Mouse (Mus musculus) hindbrain, embryonic 10.5 days (tissue): ENCODE measurements around the gene Bbs12. TPM values are rescaled to one million over a fixed set of nuclear protein-coding genes. Genes with fewer than 3 reads are reported as not detected.
A peak's percentile ranks its signal among the peaks of the same experiment; 100 is the strongest.

Source experiments
- DNase-seq: peaks from one replicate; pipeline ENCODE4 v3.0.0-alpha.2; 2017; ENCODE audit warnings: low spot score
- H3K27ac ChIP-seq: fragments of 300-500 bp; sonication (generic); 2 replicates; pipeline ENCODE4 v1.5.1; 2016; ENCODE audit warnings: mild to moderate bottlenecking, moderate library complexity
- H3K27me3 ChIP-seq: fragments of 300-500 bp; sonication (generic); 2 replicates; pipeline ENCODE4 v1.6.1; 2016; ENCODE audit warnings: mild to moderate bottlenecking; ENCODE audit not compliant: poor library complexity, insufficient read depth, severe bottlenecking
- H3K36me3 ChIP-seq: fragments of 300-500 bp; sonication (generic); 2 replicates; pipeline ENCODE4 v1.6.1; 2016; ENCODE audit warnings: mild to moderate bottlenecking, moderate library complexity
- H3K4me1 ChIP-seq: fragments of 300-500 bp; sonication (generic); replicated peaks from 2 replicates; pipeline ENCODE4 v1.6.1; 2016; ENCODE audit warnings: mild to moderate bottlenecking
- H3K4me3 ChIP-seq: fragments of 300-500 bp; sonication (generic); 2 replicates; pipeline ENCODE4 v1.5.1; 2016; ENCODE audit warnings: mild to moderate bottlenecking, moderate library complexity
- H3K9me3 ChIP-seq: fragments of 300-500 bp; sonication (generic); 2 replicates; pipeline ENCODE4 v1.6.1; 2016; ENCODE audit warnings: mild to moderate bottlenecking, moderate library complexity
- WGBS: fragments of 180-500 bp; shearing (Covaris S2); methylation state at CpG from one replicate; pipeline ENCODE4 v1.1.7; 2016; 5-methylcytosine and 5-hydroxymethylcytosine counted together
- polyA plus RNA-seq: library from polyadenylated mRNA; unstranded; fragments of >200 nt; fragmentation: Nextera tagmentation; extraction: Ambion mirVana; gene quantifications from 2 replicates; pipeline ENCODE4 v1.2.1, GENCODE M21; 2016

The Bbs12 gene
- 5.6 and 7.5 TPM in 2 replicates for polyA plus RNA-seq

GRCm38 (mm10) chr3:37312370-37312941 is at the start of gene Bbs12, which contains the start of gene Cetn4:
Bbs12 (plus strand) TSS chr3:37312554.
Cetn4 (minus strand) TSS chr3:37312708.
- Histone ChIP-seq H3K27ac (peak within 1 kb of the TSS; percentile 94), H3K36me3 (no peaks in the 10 kb centered on the region), H3K9me3 (no peaks in the 10 kb centered on the region), H3K4me3 (peak within 1 kb of the TSS; percentile 71), H3K4me1 (peaks cover 17% of the 10 kb centered on the region), H3K27me3 (no peaks in the 10 kb centered on the region)
- under 1% methylated on average over 54 of the region's 54 CpGs for WGBS
- peak; percentile 98 for DNase-seq

GRCm38 (mm10) chr3:37268338-37268737 is 44.0 kb upstream of the Bbs12 start:
- H3K4me1 ChIP-seq = no peaks in the 10 kb centered on the region
- H3K36me3 ChIP-seq = no peaks in the 10 kb centered on the region
- H3K4me3 ChIP-seq = no peak overlapping the region
- H3K9me3 ChIP-seq = no peaks in the 10 kb centered on the region
- H3K27me3 ChIP-seq = no peaks in the 10 kb centered on the region
- DNase-seq = no peak
- WGBS = 86% methylated on average over 11 of the region's 11 CpGs
- H3K27ac ChIP-seq = no peak overlapping the region

GRCm38 (mm10) chr3:37269926-37270325 is 42.4 kb upstream of the Bbs12 start:
- Histone ChIP-seq H3K9me3 (no peaks in the 10 kb centered on the region), H3K4me1 (no peaks in the 10 kb centered on the region), H3K36me3 (no peaks in the 10 kb centered on the region), H3K27ac (no peak overlapping the region), H3K4me3 (no peak overlapping the region), H3K27me3 (no peaks in the 10 kb centered on the region)
- DNase-seq = no peak
- WGBS = 91% methylated on average over 4 of the region's 4 CpGs

- peak; percentile 47 for DNase-seq
- Histone ChIP-seq H3K27ac (no peak overlapping the region), H3K9me3 (no peaks in the 10 kb centered on the region), H3K27me3 (no peaks in the 10 kb centered on the region), H3K4me3 (no peak overlapping the region), H3K36me3 (no peaks in the 10 kb centered on the region), H3K4me1 (no peaks in the 10 kb centered on the region)
- 4% methylated on average over 1 of the region's 1 CpGs for WGBS
Measured at GRCm38 (mm10) chr3:37271209-37271608, 41.1 kb upstream of the Bbs12 start.

GRCm38 (mm10) chr3:37273092-37273491 is 39.3 kb upstream of the Bbs12 start:
- no peak overlapping the region for H3K27ac ChIP-seq
- H3K27me3 ChIP-seq = no peaks in the 10 kb centered on the region
- WGBS = 86% methylated on average over 7 of the region's 7 CpGs
- no peaks in the 10 kb centered on the region for H3K36me3 ChIP-seq
- H3K4me1 ChIP-seq = no peaks in the 10 kb centered on the region
- H3K4me3 ChIP-seq = no peak overlapping the region
- no peaks in the 10 kb centered on the region for H3K9me3 ChIP-seq
- DNase-seq = no peak

- H3K9me3 ChIP-seq = no peaks in the 10 kb centered on the region
- H3K4me1 ChIP-seq = no peaks in the 10 kb centered on the region
- WGBS = 82% methylated on average over 6 of the region's 6 CpGs
- no peaks in the 10 kb centered on the region for H3K36me3 ChIP-seq
- H3K27me3 ChIP-seq = no peaks in the 10 kb centered on the region
- H3K27ac ChIP-seq = no peak overlapping the region
- no peak overlapping the region for H3K4me3 ChIP-seq
- no peak for DNase-seq
Measured at GRCm38 (mm10) chr3:37274661-37275060, 37.7 kb upstream of the Bbs12 start.

- Histone ChIP-seq H3K27me3 (no peaks in the 10 kb centered on the region), H3K9me3 (no peaks in the 10 kb centered on the region), H3K36me3 (no peaks in the 10 kb centered on the region), H3K4me1 (no peaks in the 10 kb centered on the region), H3K4me3 (no peak overlapping the region), H3K27ac (no peak overlapping the region)
- no peak for DNase-seq
- WGBS = 93% methylated on average over 1 of the region's 1 CpGs
Measured at GRCm38 (mm10) chr3:37280221-37280620, 32.1 kb upstream of the Bbs12 start.

- H3K27me3 ChIP-seq = no peaks in the 10 kb centered on the region
- H3K36me3 ChIP-seq = no peaks in the 10 kb centered on the region
- 88% methylated on average over 8 of the region's 8 CpGs for WGBS
- H3K9me3 ChIP-seq = no peaks in the 10 kb centered on the region
- no peak overlapping the region for H3K27ac ChIP-seq
- H3K4me3 ChIP-seq = no peak overlapping the region
- DNase-seq = no peak
- H3K4me1 ChIP-seq = no peaks in the 10 kb centered on the region
Measured at GRCm38 (mm10) chr3:37280871-37281270, 31.5 kb upstream of the Bbs12 start.

GRCm38 (mm10) chr3:37282299-37282922 is 29.9 kb upstream of the Bbs12 start:
- no peaks in the 10 kb centered on the region for H3K4me1 ChIP-seq
- no peaks in the 10 kb centered on the region for H3K27me3 ChIP-seq
- no peaks in the 10 kb centered on the region for H3K9me3 ChIP-seq
- H3K27ac ChIP-seq = no peak overlapping the region
- 84% methylated on average over 11 of the region's 11 CpGs for WGBS
- H3K36me3 ChIP-seq = no peaks in the 10 kb centered on the region
- DNase-seq = no peak
- no peak overlapping the region for H3K4me3 ChIP-seq

GRCm38 (mm10) chr3:37283234-37283633 is 29.1 kb upstream of the Bbs12 start:
- no peaks in the 10 kb centered on the region for H3K36me3 ChIP-seq
- no peak overlapping the region for H3K4me3 ChIP-seq
- H3K27ac ChIP-seq = no peak overlapping the region
- H3K4me1 ChIP-seq = no peaks in the 10 kb centered on the region
- 89% methylated on average over 4 of the region's 4 CpGs for WGBS
- no peak for DNase-seq
- no peaks in the 10 kb centered on the region for H3K9me3 ChIP-seq
- no peaks in the 10 kb centered on the region for H3K27me3 ChIP-seq

- DNase-seq = no peak
- H3K4me3 ChIP-seq = no peak overlapping the region
- WGBS = 94% methylated on average over 2 of the region's 2 CpGs
- no peaks in the 10 kb centered on the region for H3K36me3 ChIP-seq
- H3K27me3 ChIP-seq = no peaks in the 10 kb centered on the region
- no peak overlapping the region for H3K27ac ChIP-seq
- peaks cover 9% of the 10 kb centered on the region for H3K4me1 ChIP-seq
- no peaks in the 10 kb centered on the region for H3K9me3 ChIP-seq
Measured at GRCm38 (mm10) chr3:37289237-37289636, 23.1 kb upstream of the Bbs12 start.

GRCm38 (mm10) chr3:37290881-37291541 is 21.3 kb upstream of the Bbs12 start:
- H3K27ac ChIP-seq = no peak overlapping the region
- no peaks in the 10 kb centered on the region for H3K36me3 ChIP-seq
- H3K9me3 ChIP-seq = no peaks in the 10 kb centered on the region
- 65% methylated on average over 7 of the region's 7 CpGs for WGBS
- H3K4me1 ChIP-seq = peaks cover 9% of the 10 kb centered on the region
- H3K4me3 ChIP-seq = no peak overlapping the region
- no peaks in the 10 kb centered on the region for H3K27me3 ChIP-seq
- DNase-seq = no peak

GRCm38 (mm10) chr3:37291929-37292328 is 20.4 kb upstream of the Bbs12 start:
- Histone ChIP-seq H3K36me3 (no peaks in the 10 kb centered on the region), H3K27ac (no peak overlapping the region), H3K27me3 (no peaks in the 10 kb centered on the region), H3K9me3 (no peaks in the 10 kb centered on the region), H3K4me3 (no peak overlapping the region), H3K4me1 (peaks cover 9% of the 10 kb centered on the region)
- no peak for DNase-seq
- 95% methylated on average over 2 of the region's 2 CpGs for WGBS
